Mouse (Mus musculus): Measurements from ENCODE around the gene Pus7l. TPM values are rescaled to one million over a fixed set of nuclear protein-coding genes. Genes with fewer than 3 reads are reported as not detected.

The Pus7l gene
- 1 to 10 TPM; 4.3 to 5.3 TPM for total RNA-seq (2021)

GRCm38 (mm10) chr15:94543409-94544051 is at the start of gene Pus7l, which contains the start of gene Irak4:
TSS of gene Pus7l (minus strand) at chr15:94543547.
TSS of gene Irak4 (plus strand) at chr15:94543643.
- DNase-seq (ENCODE audit: extremely low spot score in 1 of 2, low spot score in 1 of 2), result peak; percentile 82 to 83

- DNase-seq (ENCODE audit: extremely low spot score in 1 of 2, low spot score in 1 of 2), result no peak
Measured at GRCm38 (mm10) chr15:94591356-94591755, 48.0 kb upstream of the Pus7l start.

GRCm38 (mm10) chr15:94590083-94590482 is 46.7 kb upstream of the Pus7l start:
- DNase-seq (ENCODE audit: extremely low spot score in 1 of 2, low spot score in 1 of 2), result no peak

GRCm38 (mm10) chr15:94589219-94590075 is 46.1 kb upstream of the Pus7l start, which contains the start of gene Twf1:
TSS of gene Twf1 (minus strand) at chr15:94589889.
- DNase-seq (ENCODE audit: extremely low spot score in 1 of 2, low spot score in 1 of 2), result peak; percentile 96 to 98

- no peak for DNase-seq (ENCODE audit: extremely low spot score in 1 of 2, low spot score in 1 of 2)
Measured at GRCm38 (mm10) chr15:94587826-94588715, 44.7 kb upstream of the Pus7l start.

GRCm38 (mm10) chr15:94584738-94585137 is 41.4 kb upstream of the Pus7l start:
- no peak for DNase-seq (ENCODE audit: extremely low spot score in 1 of 2, low spot score in 1 of 2)

GRCm38 (mm10) chr15:94583153-94583552 is 39.8 kb upstream of the Pus7l start:
- DNase-seq (ENCODE audit: extremely low spot score in 1 of 2, low spot score in 1 of 2), result no peak

- DNase-seq (ENCODE audit: extremely low spot score in 1 of 2, low spot score in 1 of 2), result no peak
Measured at GRCm38 (mm10) chr15:94582000-94582593, 38.8 kb upstream of the Pus7l start.

GRCm38 (mm10) chr15:94574566-94575268 is 31.4 kb upstream of the Pus7l start:
- no peak for DNase-seq (ENCODE audit: extremely low spot score in 1 of 2, low spot score in 1 of 2)

GRCm38 (mm10) chr15:94572746-94573145 is 29.4 kb upstream of the Pus7l start:
- DNase-seq (ENCODE audit: extremely low spot score in 1 of 2, low spot score in 1 of 2), result no peak

GRCm38 (mm10) chr15:94571501-94571900 is 28.2 kb upstream of the Pus7l start:
- DNase-seq (ENCODE audit: extremely low spot score in 1 of 2, low spot score in 1 of 2), result no peak

GRCm38 (mm10) chr15:94568496-94569182 is 25.3 kb upstream of the Pus7l start:
- DNase-seq (ENCODE audit: extremely low spot score in 1 of 2, low spot score in 1 of 2), result no peak

- DNase-seq (ENCODE audit: extremely low spot score in 1 of 2, low spot score in 1 of 2), result no peak
Measured at GRCm38 (mm10) chr15:94565854-94566253, 22.5 kb upstream of the Pus7l start.

- DNase-seq (ENCODE audit: extremely low spot score in 1 of 2, low spot score in 1 of 2), result no peak
Measured at GRCm38 (mm10) chr15:94564909-94565308, 21.6 kb upstream of the Pus7l start.

GRCm38 (mm10) chr15:94558895-94559656 is 15.7 kb upstream of the Pus7l start:
- no peak for DNase-seq (ENCODE audit: extremely low spot score in 1 of 2, low spot score in 1 of 2)

- peak; percentile 79 to 98 for DNase-seq (ENCODE audit: extremely low spot score in 1 of 2, low spot score in 1 of 2)
Measured at GRCm38 (mm10) chr15:94557442-94557841, 14.1 kb upstream of the Pus7l start.

- no peak for DNase-seq (ENCODE audit: extremely low spot score in 1 of 2, low spot score in 1 of 2)
Measured at GRCm38 (mm10) chr15:94553536-94553935, 10.2 kb upstream of the Pus7l start.

GRCm38 (mm10) chr15:94544844-94545243 is 1.5 kb upstream of the Pus7l start:
- no peak for DNase-seq (ENCODE audit: extremely low spot score in 1 of 2, low spot score in 1 of 2)
